Mouse (Mus musculus): ENCODE data around the gene Gsx2. TPM values are rescaled to one million over a fixed set of nuclear protein-coding genes. Genes with fewer than 3 reads are reported as not detected.

Gene Gsx2
- polyA plus RNA-seq (2011; ENCODE audit: insufficient read depth, insufficient read length, low replicate concordance, missing spikeins), result not detected in 2 replicates

DNA sequence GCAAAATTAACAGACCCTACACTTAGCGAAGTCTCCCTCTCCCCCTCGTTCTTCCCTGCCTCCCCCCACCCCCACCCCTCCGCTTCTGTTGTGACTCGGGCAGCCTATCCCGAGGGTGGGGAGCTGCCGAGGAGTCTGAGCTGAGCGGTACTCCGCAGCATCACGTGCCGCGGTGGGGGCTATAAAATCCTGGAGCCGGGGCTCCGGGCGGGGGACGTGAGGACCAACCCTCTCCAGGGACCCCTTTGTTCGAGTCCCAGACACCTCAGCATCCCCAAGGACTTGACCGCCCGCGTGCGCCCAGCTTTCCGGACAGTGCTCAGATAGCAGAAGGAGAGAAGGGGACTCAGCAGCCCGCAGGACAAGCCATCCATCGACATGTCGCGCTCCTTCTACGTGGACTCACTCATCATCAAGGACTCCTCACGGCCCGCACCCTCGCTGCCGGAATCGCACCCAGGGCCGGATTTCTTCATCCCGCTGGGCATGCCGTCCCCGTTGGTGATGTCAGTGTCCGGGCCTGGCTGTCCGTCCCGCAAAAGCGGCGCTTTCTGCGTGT is at the start of gene Gsx2:
Gsx2 (plus strand) TSS at position 219 of the 559 bp plus-strand sequence.
- no peak within 1 kb of the TSS for H3K27ac ChIP-seq (ENCODE audit: control insufficient read depth, insufficient read depth, low read depth, low read length, poor library complexity)
- TF ChIP-seq CTCF (IDR thresholded peaks at IDR 0.05; ENCODE audit: control insufficient read depth, insufficient read depth, low read length), result no peak
- TF ChIP-seq POLR2A (IDR thresholded peaks at IDR 0.05; ENCODE audit: borderline replicate concordance, control insufficient read depth, low read depth, low read length), result no peak
- H3K4me3 ChIP-seq (replicated peaks; ENCODE audit: control insufficient read depth, low read depth, low read length), result no peak within 1 kb of the TSS
- no peaks in the 10 kb centered on the region for H3K4me1 ChIP-seq (ENCODE audit: control insufficient read depth, insufficient read depth, low read length)
- WGBS, result 6% methylated on average over 41 of the region's 41 CpGs

DNA sequence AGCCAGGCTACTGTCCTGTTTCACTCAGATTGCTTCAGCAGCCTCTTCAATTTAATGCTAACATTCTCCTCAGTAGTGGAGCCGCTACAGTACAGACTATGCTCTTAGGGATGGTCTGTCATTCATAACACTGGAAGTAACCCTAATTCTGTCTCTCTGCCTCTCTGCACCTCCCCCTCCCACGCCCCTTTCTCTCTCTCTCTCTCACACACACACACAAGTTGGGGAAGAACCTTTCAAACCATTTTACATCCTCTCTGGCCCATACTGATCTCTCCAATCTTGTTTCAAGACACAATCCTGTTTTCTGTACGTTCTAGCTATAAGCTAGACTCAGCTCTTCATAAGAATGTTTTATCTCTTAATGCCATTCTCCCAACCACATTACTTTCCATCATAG is 39.9 kb upstream of the Gsx2 start:
- WGBS, result 72% methylated on average over 3 of the region's 3 CpGs
- no peaks in the 10 kb centered on the region for H3K4me1 ChIP-seq (ENCODE audit: control insufficient read depth, insufficient read depth, low read length)
- no peak overlapping the region for H3K27ac ChIP-seq (ENCODE audit: control insufficient read depth, insufficient read depth, low read depth, low read length, poor library complexity)
- TF ChIP-seq POLR2A (IDR thresholded peaks at IDR 0.05; ENCODE audit: borderline replicate concordance, control insufficient read depth, low read depth, low read length) (no peak), CTCF (IDR thresholded peaks at IDR 0.05; ENCODE audit: control insufficient read depth, insufficient read depth, low read length) (no peak)
- H3K4me3 ChIP-seq (replicated peaks; ENCODE audit: control insufficient read depth, low read depth, low read length), result no peak overlapping the region

DNA sequence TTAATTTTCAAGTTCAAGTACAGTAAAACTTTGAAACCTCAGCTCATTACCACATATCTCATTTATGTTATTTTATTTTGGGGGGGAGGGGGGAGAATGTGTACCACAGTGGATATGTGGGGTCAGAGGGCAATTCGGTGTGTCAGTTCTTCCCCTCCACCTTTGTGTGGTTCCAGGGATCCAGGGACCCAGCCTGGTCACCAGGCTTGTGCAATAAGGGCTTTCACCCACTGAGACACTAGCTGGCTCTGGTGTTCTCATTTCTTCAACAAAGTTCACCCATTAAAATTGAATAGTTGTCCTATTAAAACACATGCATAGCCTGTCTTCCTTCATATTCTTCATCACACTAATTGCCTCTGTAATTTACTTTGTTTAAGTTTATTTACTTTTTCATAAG is 36.1 kb upstream of the Gsx2 start:
- WGBS, result 81% methylated on average over 1 of the region's 1 CpGs
- no peak overlapping the region for H3K27ac ChIP-seq (ENCODE audit: control insufficient read depth, insufficient read depth, low read depth, low read length, poor library complexity)

DNA sequence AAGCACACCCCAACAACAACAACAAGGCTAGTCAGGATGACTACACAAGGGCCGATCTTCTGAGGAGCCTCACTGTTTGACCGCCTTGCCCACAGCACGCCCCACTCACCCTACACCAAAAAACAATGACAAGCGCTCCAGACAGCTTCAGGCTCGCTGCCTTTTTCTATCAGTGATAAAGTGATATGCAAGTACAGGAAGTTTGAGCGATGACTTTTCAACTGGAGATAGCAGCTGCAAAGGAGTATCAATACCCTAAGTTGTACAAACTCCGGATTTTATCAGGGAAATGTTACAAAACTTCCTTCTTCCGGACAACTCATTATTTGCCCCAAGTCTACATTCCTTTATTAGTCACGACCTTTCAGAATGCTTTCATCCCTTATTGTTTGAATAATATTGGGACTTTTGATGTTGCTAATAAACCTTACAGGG is 32.4 kb upstream of the Gsx2 start:
- H3K27ac ChIP-seq (ENCODE audit: control insufficient read depth, insufficient read depth, low read depth, low read length, poor library complexity), result no peak overlapping the region
- 10% methylated on average over 9 of the region's 9 CpGs for WGBS
- TF ChIP-seq POLR2A (IDR thresholded peaks at IDR 0.05; ENCODE audit: borderline replicate concordance, control insufficient read depth, low read depth, low read length), result no peak
- no peak for TF ChIP-seq CTCF (IDR thresholded peaks at IDR 0.05; ENCODE audit: control insufficient read depth, insufficient read depth, low read length)
- H3K4me1 ChIP-seq (ENCODE audit: control insufficient read depth, insufficient read depth, low read length), result no peaks in the 10 kb centered on the region; the same call in 1 of the 2 replicates
- H3K4me3 ChIP-seq (replicated peaks; ENCODE audit: control insufficient read depth, low read depth, low read length), result peak overlapping the region; percentile 37

More for the DNA sequence above, 36.1 kb upstream of the Gsx2 start:
- TF ChIP-seq POLR2A (IDR thresholded peaks at IDR 0.05; ENCODE audit: borderline replicate concordance, control insufficient read depth, low read depth, low read length) (no peak), CTCF (IDR thresholded peaks at IDR 0.05; ENCODE audit: control insufficient read depth, insufficient read depth, low read length) (no peak)
- Histone ChIP-seq H3K4me3 (replicated peaks; ENCODE audit: control insufficient read depth, low read depth, low read length) (no peak overlapping the region), H3K4me1 (ENCODE audit: control insufficient read depth, insufficient read depth, low read length) (no peaks in the 10 kb centered on the region; the same call in 1 of the 2 replicates)

DNA sequence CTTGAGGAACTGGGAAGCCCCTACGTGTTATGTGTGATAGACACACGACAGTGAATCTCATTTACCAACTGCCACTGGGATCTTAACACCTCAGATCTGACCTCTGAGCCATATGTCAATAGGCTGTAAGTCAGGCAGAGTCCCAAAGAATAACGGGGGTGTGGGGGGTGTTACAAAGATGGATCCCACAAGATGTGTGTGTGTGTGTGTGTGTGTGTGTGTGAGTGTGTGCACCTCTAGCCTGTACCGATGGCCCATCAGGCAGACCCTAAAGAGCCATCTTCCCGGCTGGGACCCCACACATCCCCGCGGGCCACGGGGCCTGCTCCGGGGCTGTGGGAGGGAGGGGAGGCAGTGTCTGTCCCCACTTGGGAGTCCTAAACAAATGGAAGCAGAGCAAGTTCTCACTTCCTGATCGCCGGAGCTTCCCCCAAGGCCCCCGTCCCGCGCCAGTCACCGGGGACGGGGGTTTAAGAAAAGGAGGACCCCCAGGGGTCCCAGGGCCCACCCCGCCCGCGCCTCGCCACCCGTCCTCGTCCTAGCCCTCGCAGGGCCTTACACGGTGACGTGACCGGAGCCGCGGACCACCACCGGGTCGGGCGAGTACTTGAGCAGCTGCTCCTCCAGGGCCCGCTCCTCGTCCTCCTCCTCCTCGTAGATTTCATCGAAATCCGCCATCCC is 31.6 kb upstream of the Gsx2 start:
- Histone ChIP-seq H3K4me3 (replicated peaks; ENCODE audit: control insufficient read depth, low read depth, low read length) (peak overlapping the region; percentile 96), H3K27ac (ENCODE audit: control insufficient read depth, insufficient read depth, low read depth, low read length, poor library complexity) (peak overlapping the region; percentile 88), H3K4me1 (ENCODE audit: control insufficient read depth, insufficient read depth, low read length) (no peaks in the 10 kb centered on the region; the same call in 1 of the 2 replicates)
- TF ChIP-seq CTCF (IDR thresholded peaks at IDR 0.05; ENCODE audit: control insufficient read depth, insufficient read depth, low read length) (no peak), POLR2A (IDR thresholded peaks at IDR 0.05; ENCODE audit: borderline replicate concordance, control insufficient read depth, low read depth, low read length) (no peak)
- WGBS, result under 1% methylated on average over 35 of the region's 36 CpGs

DNA sequence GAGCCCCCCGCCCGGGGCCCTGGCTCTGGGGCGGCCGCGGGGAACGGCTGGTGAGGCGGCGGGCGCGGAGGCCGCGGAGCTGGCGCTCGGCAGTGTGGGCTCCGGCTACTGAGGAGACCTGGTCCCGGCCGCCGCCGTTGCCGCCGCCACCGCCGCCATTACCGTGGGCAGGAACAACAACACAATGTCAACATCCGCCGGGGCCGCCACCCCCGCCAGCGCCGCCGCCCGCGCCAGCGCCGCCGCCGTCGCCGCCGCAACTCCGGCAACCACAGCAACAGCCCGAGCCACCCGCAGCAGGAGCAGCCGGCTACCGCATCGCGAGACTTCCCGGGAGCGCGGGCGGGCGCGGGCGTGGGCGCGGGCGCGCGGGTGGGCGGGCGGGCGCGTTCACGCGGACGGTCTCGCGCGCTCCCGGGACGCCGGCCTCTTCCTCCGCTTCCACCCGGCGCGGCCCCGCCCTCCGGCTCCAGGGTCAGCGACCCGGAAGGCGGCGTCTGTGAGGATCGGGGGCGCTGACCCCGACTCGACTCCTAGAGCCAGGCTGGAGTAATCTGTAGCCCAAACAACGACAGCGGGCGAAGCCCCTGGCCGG is 31.0 kb upstream of the Gsx2 start, which contains the start of gene Chic2:
Chic2 (minus strand) TSS at position 465 of the 595 bp plus-strand sequence.
- TF ChIP-seq CTCF (IDR thresholded peaks at IDR 0.05; ENCODE audit: control insufficient read depth, insufficient read depth, low read length), result no peak
- peak; percentile 29; the same call in 1 of the 2 replicates for TF ChIP-seq POLR2A (IDR thresholded peaks at IDR 0.05; ENCODE audit: borderline replicate concordance, control insufficient read depth, low read depth, low read length)
- Histone ChIP-seq H3K4me1 (ENCODE audit: control insufficient read depth, insufficient read depth, low read length) (no peaks in the 10 kb centered on the region; the same call in 1 of the 2 replicates), H3K4me3 (replicated peaks; ENCODE audit: control insufficient read depth, low read depth, low read length) (peak within 1 kb of the TSS; percentile 96), H3K27ac (ENCODE audit: control insufficient read depth, insufficient read depth, low read depth, low read length, poor library complexity) (peak within 1 kb of the TSS; percentile 88)
- WGBS, result under 1% methylated on average over 90 of the region's 90 CpGs

DNA sequence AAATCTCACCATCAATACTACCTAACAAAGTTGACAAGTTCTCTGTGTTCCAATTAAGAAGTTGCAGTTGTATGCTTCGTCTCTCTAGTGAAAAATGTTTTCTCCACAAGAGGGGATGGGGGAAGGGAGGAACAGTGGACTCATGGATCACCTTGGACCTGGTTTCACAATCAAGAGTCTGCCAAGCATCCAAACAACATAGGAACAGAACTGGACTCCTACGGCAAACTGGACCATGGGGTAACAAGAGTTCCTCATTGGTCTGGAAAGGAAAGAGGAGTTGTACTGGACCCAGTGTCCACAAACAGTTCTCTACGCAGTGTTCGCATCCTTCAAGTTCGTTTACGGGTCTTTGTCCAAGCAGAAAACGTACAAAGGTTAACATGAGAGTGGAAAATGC is 30.0 kb upstream of the Gsx2 start:
- TF ChIP-seq CTCF (IDR thresholded peaks at IDR 0.05; ENCODE audit: control insufficient read depth, insufficient read depth, low read length), result no peak
- TF ChIP-seq POLR2A (IDR thresholded peaks at IDR 0.05; ENCODE audit: borderline replicate concordance, control insufficient read depth, low read depth, low read length), result no peak
- no peak overlapping the region for H3K4me3 ChIP-seq (replicated peaks; ENCODE audit: control insufficient read depth, low read depth, low read length)
- 83% methylated on average over 7 of the region's 7 CpGs for WGBS
- H3K4me1 ChIP-seq (ENCODE audit: control insufficient read depth, insufficient read depth, low read length), result no peaks in the 10 kb centered on the region; the same call in 1 of the 2 replicates
- no peak overlapping the region for H3K27ac ChIP-seq (ENCODE audit: control insufficient read depth, insufficient read depth, low read depth, low read length, poor library complexity)

DNA sequence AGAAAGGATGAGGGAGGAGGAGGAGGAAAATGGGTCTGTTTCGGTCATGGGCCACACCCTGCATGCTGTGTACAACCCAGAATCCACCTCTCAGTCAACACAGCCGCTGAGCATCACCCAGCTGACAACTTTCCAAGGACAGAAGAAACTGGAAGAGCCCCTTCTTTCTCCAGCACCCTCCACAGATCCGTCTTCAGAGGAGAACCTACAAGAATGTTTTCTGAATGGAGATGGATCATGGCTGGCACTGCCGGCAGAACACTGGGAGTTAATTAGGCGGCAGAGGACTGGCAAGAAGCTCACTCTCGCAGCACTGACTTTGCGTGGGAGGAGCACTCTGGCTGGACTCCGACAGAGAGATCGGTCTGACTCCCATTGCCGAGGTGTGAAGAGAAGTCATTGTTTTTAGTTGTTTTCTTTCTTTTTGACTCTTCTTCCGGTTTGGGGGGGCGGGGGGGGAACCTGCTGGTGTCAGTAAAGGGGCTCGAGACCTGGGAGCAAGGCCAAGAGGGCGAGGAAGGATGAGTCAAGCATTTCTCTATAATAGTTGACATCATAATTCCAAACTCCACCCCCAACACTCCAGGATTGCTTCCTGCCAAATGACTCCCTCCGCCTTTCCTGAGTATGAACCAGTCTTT is 28.6 kb upstream of the Gsx2 start:
- 63% methylated on average over 15 of the region's 15 CpGs for WGBS

More for the DNA sequence above, 28.6 kb upstream of the Gsx2 start:
- H3K4me1 ChIP-seq (ENCODE audit: control insufficient read depth, insufficient read depth, low read length), result no peaks in the 10 kb centered on the region; the same call in 1 of the 2 replicates
- no peak overlapping the region for H3K27ac ChIP-seq (ENCODE audit: control insufficient read depth, insufficient read depth, low read depth, low read length, poor library complexity)
- TF ChIP-seq CTCF (IDR thresholded peaks at IDR 0.05; ENCODE audit: control insufficient read depth, insufficient read depth, low read length) (no peak), POLR2A (IDR thresholded peaks at IDR 0.05; ENCODE audit: borderline replicate concordance, control insufficient read depth, low read depth, low read length) (no peak)
- no peak overlapping the region for H3K4me3 ChIP-seq (replicated peaks; ENCODE audit: control insufficient read depth, low read depth, low read length)
